Mouse (Mus musculus) MEL (cell line): ENCODE measurements around the gene Mok.

ENCODE experiments used
- CTCF ChIP-seq, 3 experiments: IDR thresholded peaks in 2 of 3; conservative IDR thresholded peaks in 1 of 3; 2 replicates each; pipeline ENCODE4 v1.5.1; 2011 to 2012; ENCODE audit warnings: low read length in 3 of 3, low read depth in 2 of 3, mild to moderate bottlenecking in 2 of 3, improper control_type of control experiment in 1 of 3, inconsistent platforms in 1 of 3, mixed read lengths in 1 of 3, moderate library complexity in 1 of 3; ENCODE audit not compliant: control insufficient read depth in 1 of 3, insufficient read depth in 1 of 3, poor library complexity in 1 of 3, severe bottlenecking in 1 of 3
- EP300 ChIP-seq, 2 experiments: IDR thresholded peaks; 2 replicates each; pipeline ENCODE4 v1.6.1; 2011; ENCODE audit warnings: improper control_type of control experiment in 2 of 2, low read length in 2 of 2, low read depth in 1 of 2, mild to moderate bottlenecking in 1 of 2
- GATA1 ChIP-seq: IDR thresholded peaks from 2 replicates; pipeline ENCODE4 v1.6.1; 2011; ENCODE audit warnings: low read depth, low read length, improper control_type of control experiment
- MAX ChIP-seq: IDR thresholded peaks from 2 replicates; pipeline ENCODE4 v1.6.1; 2011; ENCODE audit warnings: low read length, improper control_type of control experiment
- MEF2A ChIP-seq: IDR thresholded peaks from 2 replicates; pipeline ENCODE4 v1.6.1; 2014; ENCODE audit warnings: low read depth, mild to moderate bottlenecking, inconsistent platforms, low read length, improper control_type of control experiment; ENCODE audit not compliant: poor library complexity, insufficient replicate concordance, severe bottlenecking; ENCODE audit errors: extremely low read depth
- MYB ChIP-seq: IDR thresholded peaks from 2 replicates; pipeline ENCODE4 v1.6.1; 2011; ENCODE audit warnings: mild to moderate bottlenecking, low read depth, low read length, improper control_type of control experiment
- NELFE ChIP-seq: IDR thresholded peaks from 2 replicates; pipeline ENCODE4 v1.6.1; 2011; ENCODE audit warnings: low read depth, low read length, improper control_type of control experiment
- POLR2A ChIP-seq, 2 experiments: IDR thresholded peaks; 2 replicates each; pipeline ENCODE4 v1.6.1; 2011 to 2012; ENCODE audit warnings: low read length in 2 of 2, mild to moderate bottlenecking in 2 of 2, control low read depth in 1 of 2, improper control_type of control experiment in 1 of 2, low read depth in 1 of 2, moderate library complexity in 1 of 2; ENCODE audit not compliant: control insufficient read depth in 1 of 2, insufficient read depth in 1 of 2, poor library complexity in 1 of 2
- POLR2AphosphoS5 ChIP-seq: IDR thresholded peaks from 2 replicates; pipeline ENCODE4 v1.6.1; 2012; ENCODE audit warnings: low read depth, borderline replicate concordance, mild to moderate bottlenecking, inconsistent platforms, low read length, moderate library complexity, mixed read lengths
- RAD21 ChIP-seq: IDR thresholded peaks from 2 replicates; pipeline ENCODE4 v1.6.1; 2011; ENCODE audit warnings: mild to moderate bottlenecking, low read depth, low read length, improper control_type of control experiment
- SIN3A ChIP-seq: IDR thresholded peaks from 2 replicates; pipeline ENCODE4 v1.6.1; 2012; ENCODE audit warnings: low read length, improper control_type of control experiment, inconsistent platforms
- USF1 ChIP-seq: IDR thresholded peaks from 2 replicates; pipeline ENCODE4 v1.6.1; 2014; ENCODE audit warnings: low read depth, mild to moderate bottlenecking, inconsistent platforms, low read length, improper control_type of control experiment, moderate library complexity
- ZC3H11A ChIP-seq: IDR thresholded peaks from 2 replicates; pipeline ENCODE4 v1.6.1; 2012; ENCODE audit warnings: low read depth, mild to moderate bottlenecking, inconsistent platforms, low read length, improper control_type of control experiment
- ZMIZ1 ChIP-seq: IDR thresholded peaks from 2 replicates; pipeline ENCODE4 v1.6.1; 2012; ENCODE audit warnings: low read depth, mild to moderate bottlenecking, inconsistent platforms, low read length, improper control_type of control experiment, moderate library complexity

DNA sequence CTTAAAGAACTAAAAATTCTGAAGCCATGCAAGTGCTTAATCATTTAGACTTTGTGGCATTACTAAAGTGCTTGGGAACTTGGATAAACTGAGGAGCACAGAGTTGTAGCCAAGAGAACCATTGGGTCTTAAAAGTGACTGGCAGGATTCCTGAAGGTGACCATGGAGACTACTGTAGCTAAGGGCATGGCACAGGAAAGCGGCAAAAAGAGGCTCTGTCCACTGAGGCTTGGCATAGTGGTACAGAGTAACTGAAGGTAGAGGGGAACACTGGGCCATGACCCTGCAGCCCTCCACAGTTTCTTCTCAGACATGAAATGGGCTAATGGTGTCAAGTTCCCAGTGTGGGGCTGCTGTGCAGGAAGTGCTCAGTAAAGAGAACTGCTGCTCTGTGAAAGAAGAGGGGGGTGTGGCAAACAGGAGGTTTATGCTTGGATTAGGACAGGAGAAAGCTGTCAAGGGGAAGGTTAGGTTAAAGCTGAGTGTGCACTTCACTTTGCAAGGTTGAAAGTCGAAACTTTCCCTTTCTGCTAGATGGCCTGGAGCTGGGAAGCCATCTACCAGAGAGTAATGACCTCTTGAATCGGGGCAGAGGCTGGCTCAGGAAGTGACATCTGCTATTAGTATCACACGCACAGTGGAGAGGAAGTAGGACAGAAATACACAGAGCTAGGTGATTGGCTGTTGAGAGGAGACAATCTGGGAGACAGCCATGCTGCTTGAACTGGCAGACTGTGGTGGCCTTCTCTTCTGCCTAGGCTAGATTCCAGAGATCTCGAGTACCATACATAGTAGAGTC, 64.9 kb downstream of the Mok start:
- TF ChIP-seq ZC3H11A: no peak
- TF ChIP-seq MAX: no peak
- no peak for TF ChIP-seq CTCF (IDR thresholded peaks at IDR 0.05 in 2 of 3, conservative IDR thresholded peaks at IDR 0.05 in 1 of 3; ENCODE audit: control insufficient read depth in 1 of 3, insufficient read depth in 1 of 3, low read depth in 2 of 3, low read length in 3 of 3, poor library complexity in 1 of 3, severe bottlenecking in 1 of 3)
- TF ChIP-seq ZMIZ1: no peak
- TF ChIP-seq POLR2A (IDR thresholded peaks at IDR 0.05; ENCODE audit: control insufficient read depth in 1 of 2, insufficient read depth in 1 of 2, low read depth in 1 of 2, low read length in 2 of 2, poor library complexity in 1 of 2): peak in 1 of 2 experiments; percentile 33; a peak in 1 of 4 replicates
- TF ChIP-seq SIN3A: 0 out of 2 replicates have a peak, but pooled peaks have one; percentile 40
- no peak for TF ChIP-seq MYB
- no peak for TF ChIP-seq POLR2AphosphoS5
- TF ChIP-seq GATA1: 0 out of 2 replicates have a peak, but pooled peaks have one; percentile 13
- TF ChIP-seq USF1: no peak
- TF ChIP-seq RAD21: no peak
- TF ChIP-seq EP300 (IDR thresholded peaks at IDR 0.05; ENCODE audit: low read depth in 1 of 2, low read length in 2 of 2): no peak
- TF ChIP-seq NELFE: no peak; the same call in 1 of the 2 replicates
- no peak for TF ChIP-seq MEF2A
